Comparison of ENCODE assay signal across 7 mouse cellular contexts in the genomic region with DNA sequence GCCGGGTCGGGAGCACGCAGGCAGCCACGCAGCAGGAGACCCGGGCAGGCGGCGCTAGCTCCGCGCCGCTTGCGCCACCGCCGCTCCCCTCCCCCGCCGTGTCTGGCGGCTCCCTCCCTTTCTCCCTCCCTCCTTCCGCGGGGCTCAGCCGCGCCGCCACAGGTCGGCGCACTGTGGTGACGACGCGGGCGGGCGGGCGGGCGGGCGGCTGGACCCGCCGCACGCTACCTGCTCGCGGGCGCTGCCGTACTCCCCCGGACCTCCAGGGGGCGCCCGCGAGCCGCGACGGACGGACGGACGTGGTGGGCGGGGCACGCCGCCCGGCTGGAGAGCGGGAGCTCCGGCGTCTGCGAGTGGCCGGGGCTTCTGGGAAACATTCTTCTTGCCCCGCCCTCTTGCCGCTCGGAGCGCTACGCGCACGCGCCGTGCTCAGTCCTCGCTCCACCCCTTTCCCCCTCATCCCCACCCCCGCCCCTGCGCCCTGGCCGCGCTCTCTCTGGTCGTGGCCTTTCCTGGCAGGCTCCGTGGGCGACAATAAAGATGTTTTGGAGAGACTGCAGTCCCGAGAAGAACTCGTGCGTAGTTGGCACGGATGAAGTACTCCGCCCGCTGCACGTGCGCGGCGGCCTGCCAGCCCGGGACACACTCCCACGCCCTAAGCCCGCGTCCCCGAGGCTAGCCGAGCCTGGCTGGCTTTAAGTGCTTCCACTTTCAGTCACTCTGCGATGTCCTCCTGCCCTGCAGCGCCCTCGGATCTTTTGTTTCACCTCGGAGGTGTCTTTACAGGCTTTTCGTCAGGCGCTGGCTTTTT. TPM values are rescaled to one million over a fixed set of nuclear protein-coding genes. Genes with fewer than 3 reads are reported as not detected.
DNase-seq lines count a peak whose midpoint lies in the region; ATAC-seq lines count a peak whose summit lies in the region.

A gene (minus strand): TSS at position 114 of the 811 bp plus-strand sequence.

- under 1% methylated on average over 64 of the region's 96 CpGs for WGBS in intestine, embryonic 15.5 days
- under 1% methylated on average over 74 of the region's 96 CpGs for WGBS in midbrain, embryonic 10.5 days

- peak within 1 kb of the TSS; percentile 94 for H3K4me3 ChIP-seq in intestine, embryonic 15.5 days (replicated peaks)
- H3K4me3 ChIP-seq in midbrain, embryonic 10.5 days = peak within 1 kb of the TSS; percentile 69

- peak within 1 kb of the TSS; percentile 100 for H3K27ac ChIP-seq in intestine, embryonic 15.5 days
- peak within 1 kb of the TSS; percentile 99 for H3K27ac ChIP-seq in midbrain, embryonic 10.5 days (replicated peaks)

- H3K9ac ChIP-seq in intestine, embryonic 15.5 days = peak within 1 kb of the TSS; percentile 98

- H3K36me3 ChIP-seq in intestine, embryonic 15.5 days = no peaks in the 10 kb centered on the region
- peaks cover 10% of the 10 kb centered on the region; the same call in 1 of the 2 replicates for H3K36me3 ChIP-seq in midbrain, embryonic 10.5 days

- no peaks in the 10 kb centered on the region for H3K27me3 ChIP-seq in intestine, embryonic 15.5 days (replicated peaks)
- H3K27me3 ChIP-seq in midbrain, embryonic 10.5 days (ENCODE audit: low read depth, poor library complexity, severe bottlenecking) = no peaks in the 10 kb centered on the region

- DNase-seq in adrenal gland, adult 18-20 months (ENCODE audit: low spot score in 2 of 2) = peak; percentile 96 to 98
- DNase-seq in embryo, embryonic 11 days = peak; percentile 98
- peak; percentile 90 to 94 for DNase-seq in gastrocnemius, postnatal 36 days
- peak; percentile 91 to 96 for DNase-seq in left cerebral cortex, postnatal 25 days (ENCODE audit: low spot score in 2 of 2)
- peak; percentile 97 for DNase-seq in midbrain, embryonic 10.5 days (ENCODE audit: low spot score)
- DNase-seq in right cerebral cortex, postnatal 4 days = peak; percentile 96

- peak; percentile 95 for ATAC-seq in intestine, embryonic 15.5 days

- H3K4me1 ChIP-seq in intestine, embryonic 15.5 days (replicated peaks) = peaks cover 17% of the 10 kb centered on the region; the same call in 1 of the 2 replicates
- H3K4me1 ChIP-seq in midbrain, embryonic 10.5 days = peaks cover 34% of the 10 kb centered on the region

- H3K9me3 ChIP-seq in intestine, embryonic 15.5 days = no peaks in the 10 kb centered on the region
- H3K9me3 ChIP-seq in midbrain, embryonic 10.5 days (replicated peaks) = no peaks in the 10 kb centered on the region

- intact Hi-C loops in gastrocnemius, postnatal 36 days (cut with DNase I) = loop anchor here (5.0 kb wide), 1 partner anchor 174 kb away; a partner anchor contains a TSS
- intact Hi-C loops in left cerebral cortex, postnatal 25 days (cut with DNase I) = loop anchor here (1.0 to 5.0 kb wide), 3 partner anchors 176 to 238 kb away; a partner anchor contains a TSS

- peak within 1 kb of the TSS; percentile 90 for H3K4me2 ChIP-seq in intestine, embryonic 15.5 days (replicated peaks)

RNA-seq across cellular contexts. Expression of the gene that starts here (rescaled TPM):
- total RNA-seq in adrenal gland, adult 18-20 months (2021) = 10 to 100 TPM; 53.2 to 67.7 TPM
- 10 to 100 TPM; 29.2 to 35.8 TPM for total RNA-seq in gastrocnemius, postnatal 36 days (2021)
- 89.8 and 102 TPM in 2 replicates for polyA plus RNA-seq in intestine, embryonic 15.5 days (2015; fragmentation: Nextera tagmentation; extraction: Ambion mirVana)
- 10 to 100 TPM; 44.8 to 47.8 TPM for total RNA-seq in left cerebral cortex, postnatal 25 days (2021)
- 88.9 and 102 TPM in 2 replicates for polyA plus RNA-seq in midbrain, embryonic 10.5 days (2016; fragmentation: Nextera tagmentation; extraction: Ambion mirVana)

Comparison
In these comparisons a context has a peak if more than half of its experiments do, and no peak if none do; other contexts are left out.
1. Peak in every context shown above with its lines: DNase-seq, ATAC-seq, H3K4me3 ChIP-seq and H3K27ac ChIP-seq.